Mouse (Mus musculus): ENCODE results near the gene 1520401A03Rik.

DNA sequence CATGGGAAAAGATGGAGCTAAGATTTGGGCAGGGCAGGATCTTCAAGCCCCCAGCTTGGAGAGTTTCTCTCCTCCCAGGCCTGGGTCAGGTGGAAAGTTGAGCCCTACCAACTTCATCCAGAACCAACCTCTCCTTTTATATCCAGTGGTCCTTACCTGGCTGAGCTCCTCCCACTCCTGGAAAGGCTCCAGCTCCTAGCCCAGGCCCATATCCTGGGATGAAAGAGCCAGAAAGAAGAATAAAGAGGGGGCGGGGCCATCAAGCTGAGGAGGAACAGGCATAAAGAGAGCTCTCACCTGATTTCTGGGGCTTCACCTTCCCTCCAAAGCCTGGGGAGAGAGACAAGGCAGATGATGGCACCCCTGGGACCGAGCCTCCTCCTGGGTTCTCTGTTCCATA is 5.6 kb downstream of the 1520401A03Rik start:
- TF ChIP-seq POLR2A (IDR thresholded peaks at IDR 0.05; ENCODE audit: control insufficient read depth, low read depth, low read length) (no peak), CTCF (IDR thresholded peaks at IDR 0.05; ENCODE audit: control insufficient read depth, insufficient read depth, insufficient replicate concordance, low read depth, low read length) (no peak)
